Mouse (Mus musculus) midbrain, postnatal 0 days (tissue): ENCODE data around the gene Tgm5. TPM values are rescaled to one million over a fixed set of nuclear protein-coding genes. Genes with fewer than 3 reads are reported as not detected.

ENCODE experiments used
- ATAC-seq: fragments of 200-750 bp; cut with Nextera tagmentation; 2 replicates; pipeline ENCODE4 v1.8.0; 2017; ENCODE audit warnings: moderate number of reproducible peaks, mild to moderate bottlenecking, moderate TSS enrichment, moderate library complexity; ENCODE audit not compliant: low FRiP score
- DNase-seq: peaks from one replicate; pipeline ENCODE4 v3.0.0-alpha.2; 2015; ENCODE audit warnings: low spot score
- H3K27ac ChIP-seq: fragments of 300-500 bp; sonication (generic); 2 replicates; pipeline ENCODE4 v1.5.1; 2014; ENCODE audit warnings: low read depth, mild to moderate bottlenecking, low read length, mixed read lengths
- H3K27me3 ChIP-seq: fragments of 300-500 bp; sonication (generic); 2 replicates; pipeline ENCODE4 v1.6.1; 2014; ENCODE audit warnings: low read length, control low read depth, mixed read lengths; ENCODE audit not compliant: insufficient read depth
- H3K36me3 ChIP-seq: fragments of 300-500 bp; sonication (generic); 2 replicates; pipeline ENCODE4 v1.6.1; 2014; ENCODE audit warnings: low read length, control low read depth, mixed read lengths; ENCODE audit not compliant: insufficient read depth
- H3K4me1 ChIP-seq: fragments of 300-500 bp; sonication (generic); 2 replicates; pipeline ENCODE4 v1.6.1; 2014; ENCODE audit warnings: mild to moderate bottlenecking, control low read depth, antibody characterized with exemption, low read length, mixed read lengths; ENCODE audit not compliant: insufficient read depth
- H3K4me2 ChIP-seq: fragments of 300-500 bp; sonication (generic); 2 replicates; pipeline ENCODE4 v1.6.1; 2014; ENCODE audit warnings: low read depth, mild to moderate bottlenecking, low read length, mixed read lengths; ENCODE audit not compliant: poor library complexity, severe bottlenecking
- H3K4me3 ChIP-seq: fragments of 300-500 bp; sonication (generic); 2 replicates; pipeline ENCODE4 v1.5.1; 2014; ENCODE audit warnings: low read depth, mild to moderate bottlenecking, low read length, moderate library complexity
- H3K9ac ChIP-seq: fragments of 300-500 bp; sonication (generic); replicated peaks from 2 replicates; pipeline ENCODE4 v1.6.1; 2014; ENCODE audit warnings: mild to moderate bottlenecking, low read length, moderate library complexity, mixed read lengths; ENCODE audit not compliant: poor library complexity, severe bottlenecking
- H3K9me3 ChIP-seq: fragments of 300-500 bp; sonication (generic); 2 replicates; pipeline ENCODE4 v1.6.1; 2016; ENCODE audit warnings: low read length, control low read depth
- CTCF ChIP-seq: IDR thresholded peaks from 2 replicates; pipeline ENCODE4 v1.5.1; 2016; ENCODE audit warnings: antibody characterized with exemption, mild to moderate bottlenecking
- WGBS: fragments of 180-500 bp; shearing (Covaris S2); extraction: QIAGEN DNeasy Blood & Tissue Kit; methylation state at CpG from one replicate; pipeline ENCODE4 v1.1.7; 2014; 5-methylcytosine and 5-hydroxymethylcytosine counted together
- polyA plus RNA-seq: library from polyadenylated mRNA; unstranded; fragments of >200 nt; fragmentation: Nextera tagmentation; extraction: Ambion mirVana; gene quantifications from 2 replicates; pipeline ENCODE4 v1.2.1, GENCODE M21; 2015
- total RNA-seq: library from RNA; depleted of rRNA; stranded (reverse); fragments of >200 nt; gene quantifications from 2 replicates; pipeline ENCODE4 v1.2.3, GENCODE M21; 2014

Gene Tgm5
- total and polyA plus RNA-seq, 2 experiments from 2014 or later, result 0.11 to 0.44 TPM

DNA sequence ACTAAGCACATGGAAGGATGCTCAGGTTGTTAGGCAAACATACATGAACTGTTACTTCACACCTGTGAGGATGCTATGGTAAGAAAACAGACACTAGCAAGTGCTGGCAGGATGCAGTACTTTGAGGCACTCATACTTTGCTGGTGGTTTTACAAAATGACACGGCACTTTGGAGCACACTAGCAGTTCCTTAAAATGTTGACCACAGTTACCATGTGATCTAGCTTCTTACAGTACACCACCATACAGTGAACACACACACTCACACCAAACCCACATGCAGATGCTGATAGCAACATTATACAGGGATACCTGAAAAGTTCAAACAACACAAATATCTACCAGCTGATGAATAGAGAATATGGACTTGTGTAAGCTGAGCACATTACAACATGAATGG lies 3.0 kb downstream of the Tgm5 start:
- no peak for ATAC-seq
- Histone ChIP-seq H3K4me2 (no peak overlapping the region), H3K9ac (no peak overlapping the region), H3K4me1 (no peaks in the 10 kb centered on the region), H3K36me3 (no peaks in the 10 kb centered on the region), H3K4me3 (no peak overlapping the region), H3K9me3 (no peaks in the 10 kb centered on the region), H3K27me3 (no peaks in the 10 kb centered on the region), H3K27ac (no peak overlapping the region)
- 90% methylated on average over 1 of the region's 1 CpGs for WGBS
- DNase-seq, result no peak
- TF ChIP-seq CTCF, result no peak

GRCm38 (mm10) chr2:121074747-121075146 lies 10.9 kb downstream of the Tgm5 start:
- DNase-seq (no peak), ATAC-seq (no peak)
- no peaks in the 10 kb centered on the region for H3K9me3 ChIP-seq
- no peak overlapping the region for H3K4me2 ChIP-seq
- H3K4me3 ChIP-seq, result no peak overlapping the region
- no peaks in the 10 kb centered on the region for H3K27me3 ChIP-seq
- 84% methylated on average over 7 of the region's 7 CpGs for WGBS
- no peaks in the 10 kb centered on the region for H3K4me1 ChIP-seq
- H3K27ac ChIP-seq, result no peak overlapping the region
- TF ChIP-seq CTCF, result no peak
- H3K9ac ChIP-seq, result no peak overlapping the region
- H3K36me3 ChIP-seq, result no peaks in the 10 kb centered on the region

- Histone ChIP-seq H3K4me1 (no peaks in the 10 kb centered on the region), H3K9me3 (no peaks in the 10 kb centered on the region), H3K9ac (no peak overlapping the region), H3K27ac (no peak overlapping the region), H3K27me3 (no peaks in the 10 kb centered on the region), H3K4me3 (no peak overlapping the region), H3K4me2 (no peak overlapping the region), H3K36me3 (no peaks in the 10 kb centered on the region)
- no peak for TF ChIP-seq CTCF
- DNase-seq (no peak), ATAC-seq (no peak)
- 89% methylated on average over 6 of the region's 6 CpGs for WGBS
Measured at GRCm38 (mm10) chr2:121071871-121072270, 13.8 kb downstream of the Tgm5 start.

DNA sequence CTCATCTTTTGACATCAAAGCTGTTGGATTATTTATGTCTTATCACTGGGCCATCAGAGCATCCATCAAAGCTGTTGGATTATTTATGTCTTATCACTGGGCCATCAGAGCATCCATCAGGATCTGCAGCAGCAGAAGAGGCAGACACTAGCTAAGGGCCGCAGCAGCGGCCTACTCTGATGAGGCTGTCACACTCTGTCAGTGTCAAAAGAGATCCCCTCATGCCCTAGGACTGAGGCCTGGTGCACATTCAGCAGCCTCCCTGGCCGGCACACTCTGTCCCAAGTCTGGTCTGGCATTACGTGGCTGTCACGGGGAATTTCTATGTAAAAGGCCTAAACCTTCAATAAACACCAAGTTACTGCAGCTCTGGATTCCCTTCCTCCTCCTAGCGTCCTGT lies 16.1 kb downstream of the Tgm5 start:
- Histone ChIP-seq H3K4me3 (no peak overlapping the region), H3K36me3 (no peaks in the 10 kb centered on the region), H3K27ac (no peak overlapping the region), H3K9ac (no peak overlapping the region), H3K4me2 (no peak overlapping the region), H3K27me3 (no peaks in the 10 kb centered on the region), H3K4me1 (no peaks in the 10 kb centered on the region), H3K9me3 (no peaks in the 10 kb centered on the region)
- whole genome bisulfite sequencing, result 56% methylated on average over 6 of the region's 6 CpGs
- no peak for ATAC-seq
- no peak for TF ChIP-seq CTCF
- DNase-seq, result no peak

- no peak overlapping the region for H3K27ac ChIP-seq
- no peak for ATAC-seq
- DNase-seq, result no peak
- H3K27me3 ChIP-seq, result no peaks in the 10 kb centered on the region
- WGBS, result 52% methylated on average over 4 of the region's 4 CpGs
- no peak overlapping the region for H3K9ac ChIP-seq
- no peak overlapping the region for H3K4me2 ChIP-seq
- H3K4me1 ChIP-seq, result no peaks in the 10 kb centered on the region
- TF ChIP-seq CTCF, result no peak
- H3K9me3 ChIP-seq, result no peaks in the 10 kb centered on the region
- no peaks in the 10 kb centered on the region for H3K36me3 ChIP-seq
- no peak overlapping the region for H3K4me3 ChIP-seq
Measured at GRCm38 (mm10) chr2:121067116-121067515, 18.5 kb downstream of the Tgm5 start.

- ATAC-seq, result no peak
Measured at GRCm38 (mm10) chr2:121061315-121061714, 24.3 kb downstream of the Tgm5 start.

More at GRCm38 (mm10) chr2:121061315-121061714, 24.3 kb downstream of the Tgm5 start:
- no peak overlapping the region for H3K9ac ChIP-seq
- no peaks in the 10 kb centered on the region for H3K27me3 ChIP-seq
- H3K9me3 ChIP-seq, result no peaks in the 10 kb centered on the region
- TF ChIP-seq CTCF, result no peak
- H3K4me1 ChIP-seq, result no peaks in the 10 kb centered on the region
- no peak overlapping the region for H3K4me3 ChIP-seq
- 92% methylated on average over 2 of the region's 2 CpGs for WGBS
- H3K4me2 ChIP-seq, result no peak overlapping the region
- H3K36me3 ChIP-seq, result no peaks in the 10 kb centered on the region
- DNase-seq, result no peak
- H3K27ac ChIP-seq, result no peak overlapping the region
